Mouse (Mus musculus) lung, postnatal 0 days (tissue): ENCODE measurements around the gene Gna11. TPM values are rescaled to one million over a fixed set of nuclear protein-coding genes. Genes with fewer than 3 reads are reported as not detected.

Experiments used
- ATAC-seq: fragments of 200-750 bp; cut with Nextera tagmentation; 2 replicates; pipeline ENCODE4 v1.8.0; 2017; ENCODE audit warnings: moderate library complexity
- DNase-seq: peaks from one replicate; pipeline ENCODE4 v3.0.0-alpha.2; 2016; ENCODE audit warnings: low spot score
- H3K27ac ChIP-seq: fragments of 300-500 bp; sonication (generic); 2 replicates; pipeline ENCODE4 v1.5.1; 2014; ENCODE audit warnings: antibody characterized with exemption, mild to moderate bottlenecking, low read length, mixed read lengths
- H3K27me3 ChIP-seq: fragments of 300-500 bp; sonication (generic); replicated peaks from 2 replicates; pipeline ENCODE4 v1.6.1; 2014; ENCODE audit warnings: low read length, mixed read lengths; ENCODE audit not compliant: insufficient read depth
- H3K36me3 ChIP-seq: fragments of 300-500 bp; sonication (generic); 2 replicates; pipeline ENCODE4 v1.6.1; 2014; ENCODE audit warnings: low read length, mixed read lengths; ENCODE audit not compliant: insufficient read depth
- H3K4me1 ChIP-seq: fragments of 300-500 bp; sonication (generic); 2 replicates; pipeline ENCODE4 v1.6.1; 2014; ENCODE audit warnings: antibody characterized with exemption, low read depth, low read length, mixed read lengths; ENCODE audit not compliant: insufficient read depth
- H3K4me2 ChIP-seq: fragments of 300-500 bp; sonication (generic); replicated peaks from 2 replicates; pipeline ENCODE4 v1.6.1; 2014; ENCODE audit warnings: low read depth, mild to moderate bottlenecking, low read length, moderate library complexity, mixed read lengths
- H3K4me3 ChIP-seq: fragments of 300-500 bp; sonication (generic); 2 replicates; pipeline ENCODE4 v1.5.1; 2014; ENCODE audit warnings: low read depth, low read length
- H3K9ac ChIP-seq: fragments of 300-500 bp; sonication (generic); replicated peaks from 2 replicates; pipeline ENCODE4 v1.6.1; 2014; ENCODE audit warnings: low read depth, mild to moderate bottlenecking
- H3K9me3 ChIP-seq: fragments of 300-500 bp; sonication (generic); 2 replicates; pipeline ENCODE4 v1.6.1; 2016; ENCODE audit warnings: low read length, mixed read lengths
- CTCF ChIP-seq: IDR thresholded peaks from 2 replicates; pipeline ENCODE4 v1.5.1; 2016; ENCODE audit warnings: antibody characterized with exemption, mild to moderate bottlenecking
- EP300 ChIP-seq: IDR thresholded peaks from 2 replicates; pipeline ENCODE4 v1.6.1; 2016; ENCODE audit warnings: antibody characterized with exemption, mild to moderate bottlenecking, control low read depth
- WGBS: fragments of 180-500 bp; shearing (Covaris S2); extraction: QIAGEN DNeasy Blood & Tissue Kit; methylation state at CpG from one replicate; pipeline ENCODE4 v1.1.7; 2014; 5-methylcytosine and 5-hydroxymethylcytosine counted together
- polyA plus RNA-seq: library from polyadenylated mRNA; unstranded; fragments of >200 nt; fragmentation: Nextera tagmentation; extraction: Ambion mirVana; gene quantifications from 2 replicates; pipeline ENCODE4 v1.2.1, GENCODE M21; 2015

Gna11 gene
- polyA plus RNA-seq, 1 experiment from 2014 or later, result 62.5 TPM

- no peaks in the 10 kb centered on the region for H3K36me3 ChIP-seq
- H3K4me2 ChIP-seq, result no peak overlapping the region
- H3K9me3 ChIP-seq, result no peaks in the 10 kb centered on the region
- DNase-seq (no peak), ATAC-seq (no peak)
- H3K9ac ChIP-seq, result no peak overlapping the region
- 76% methylated on average over 6 of the region's 6 CpGs for WGBS
- no peak overlapping the region for H3K4me3 ChIP-seq
- no peak for TF ChIP-seq EP300
- TF ChIP-seq CTCF, result no peak
- no peak overlapping the region for H3K27ac ChIP-seq
- peaks cover 3% of the 10 kb centered on the region; the same call in 1 of the 2 replicates for H3K4me1 ChIP-seq
- H3K27me3 ChIP-seq, result no peaks in the 10 kb centered on the region
Measured at GRCm38 (mm10) chr10:81553807-81554755, 9.1 kb upstream of the Gna11 start.

GRCm38 (mm10) chr10:81553232-81553631 is 8.2 kb upstream of the Gna11 start:
- H3K36me3 ChIP-seq, result no peaks in the 10 kb centered on the region
- 89% methylated on average over 5 of the region's 5 CpGs for WGBS
- no peaks in the 10 kb centered on the region for H3K9me3 ChIP-seq
- no peak for DNase-seq
- no peaks in the 10 kb centered on the region for H3K27me3 ChIP-seq
- ATAC-seq, result no peak
- no peak overlapping the region for H3K9ac ChIP-seq
- H3K4me3 ChIP-seq, result no peak overlapping the region
- no peak overlapping the region for H3K27ac ChIP-seq
- H3K4me1 ChIP-seq, result peaks cover 3% of the 10 kb centered on the region; the same call in 1 of the 2 replicates
- no peak overlapping the region for H3K4me2 ChIP-seq
- TF ChIP-seq CTCF, result peak; percentile 72
- no peak for TF ChIP-seq EP300

- 2% methylated on average over 12 of the region's 12 CpGs for WGBS
- peak; percentile 98 for ATAC-seq
Measured at GRCm38 (mm10) chr10:81551597-81552102, 6.7 kb upstream of the Gna11 start.

DNA sequence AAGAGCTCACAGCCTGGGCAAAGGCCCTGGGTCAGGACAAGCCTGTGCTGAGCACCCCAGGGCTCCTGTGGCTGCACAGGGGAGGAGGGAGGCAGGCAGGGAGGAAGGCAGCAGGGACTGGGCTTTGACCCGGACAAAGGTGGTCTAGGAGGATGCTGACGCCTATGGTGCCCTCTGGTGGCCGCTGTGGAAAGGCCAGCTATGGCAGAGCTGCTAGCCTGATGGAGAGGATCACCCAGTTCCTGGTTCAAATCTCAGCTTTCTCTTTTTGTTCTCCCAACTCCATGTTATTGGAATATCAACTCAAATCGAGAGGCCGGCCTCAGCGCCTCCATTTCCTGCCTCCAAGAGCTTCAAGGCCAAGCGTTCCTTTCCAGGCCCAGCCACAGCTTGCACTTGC is 5.3 kb upstream of the Gna11 start:
- 11% methylated on average over 7 of the region's 7 CpGs for WGBS
- no peak overlapping the region for H3K4me2 ChIP-seq
- H3K36me3 ChIP-seq, result no peaks in the 10 kb centered on the region
- TF ChIP-seq CTCF, result peak; percentile 83
- no peak for TF ChIP-seq EP300
- peaks cover 3% of the 10 kb centered on the region; the same call in 1 of the 2 replicates for H3K4me1 ChIP-seq
- ATAC-seq (no peak), DNase-seq (peak; percentile 59)
- no peaks in the 10 kb centered on the region for H3K9me3 ChIP-seq
- no peaks in the 10 kb centered on the region for H3K27me3 ChIP-seq
- no peak overlapping the region for H3K9ac ChIP-seq
- H3K27ac ChIP-seq, result no peak overlapping the region
- H3K4me3 ChIP-seq, result no peak overlapping the region

More at GRCm38 (mm10) chr10:81551597-81552102, 6.7 kb upstream of the Gna11 start:
- Histone ChIP-seq H3K36me3 (no peaks in the 10 kb centered on the region), H3K4me3 (no peak overlapping the region), H3K9ac (no peak overlapping the region), H3K4me2 (no peak overlapping the region), H3K4me1 (peaks cover 3% of the 10 kb centered on the region; the same call in 1 of the 2 replicates), H3K27me3 (no peaks in the 10 kb centered on the region), H3K27ac (peak overlapping the region; percentile 57; the same call in 1 of the 2 replicates), H3K9me3 (no peaks in the 10 kb centered on the region)
- peak; percentile 90 for TF ChIP-seq CTCF
- TF ChIP-seq EP300, result peak; percentile 70; the same call in 1 of the 2 replicates
- DNase-seq, result peak; percentile 98

DNA sequence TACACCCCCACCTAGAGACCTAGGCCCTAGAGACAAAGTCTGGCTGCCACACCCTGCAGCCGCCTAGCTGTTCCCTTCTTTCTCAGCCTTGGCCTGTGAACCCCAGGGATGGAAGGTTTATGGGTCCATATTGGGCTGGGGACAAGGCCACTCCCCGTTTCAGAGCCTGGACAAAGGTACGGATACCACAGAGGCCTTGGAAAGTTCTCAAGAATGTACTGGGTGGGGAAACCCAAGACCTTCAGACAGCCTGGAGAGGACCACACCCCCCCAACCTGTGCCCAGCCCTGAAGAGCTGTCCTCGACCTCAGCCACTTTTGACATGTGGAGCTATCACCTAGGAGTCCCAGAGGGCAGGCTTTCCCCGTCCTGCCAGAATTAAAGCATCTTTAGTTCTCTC is 4.0 kb upstream of the Gna11 start:
- no peaks in the 10 kb centered on the region for H3K9me3 ChIP-seq
- H3K27me3 ChIP-seq, result no peaks in the 10 kb centered on the region
- H3K4me2 ChIP-seq, result no peak overlapping the region
- H3K9ac ChIP-seq, result no peak overlapping the region
- DNase-seq, result peak; percentile 52
- ATAC-seq, result no peak
- no peak overlapping the region for H3K4me3 ChIP-seq
- TF ChIP-seq CTCF (no peak), EP300 (no peak)
- WGBS, result 49% methylated on average over 5 of the region's 5 CpGs
- no peaks in the 10 kb centered on the region for H3K36me3 ChIP-seq
- no peak overlapping the region; the same call in 1 of the 2 replicates for H3K27ac ChIP-seq
- H3K4me1 ChIP-seq, result peaks cover 7% of the 10 kb centered on the region

GRCm38 (mm10) chr10:81546788-81547571 is 2.0 kb upstream of the Gna11 start:
- no peak overlapping the region for H3K4me2 ChIP-seq
- no peak overlapping the region for H3K4me3 ChIP-seq
- no peaks in the 10 kb centered on the region for H3K36me3 ChIP-seq
- no peak overlapping the region for H3K9ac ChIP-seq
- H3K27me3 ChIP-seq, result no peaks in the 10 kb centered on the region
- no peaks in the 10 kb centered on the region for H3K9me3 ChIP-seq
- ATAC-seq (no peak), DNase-seq (no peak)
- TF ChIP-seq CTCF, result no peak
- no peak for TF ChIP-seq EP300
- no peak overlapping the region for H3K27ac ChIP-seq
- H3K4me1 ChIP-seq, result peaks cover 25% of the 10 kb centered on the region; the same call in 1 of the 2 replicates
- WGBS, result 90% methylated on average over 13 of the region's 13 CpGs
